Mouse (Mus musculus): ENCODE results near the gene Isl2.

DNA sequence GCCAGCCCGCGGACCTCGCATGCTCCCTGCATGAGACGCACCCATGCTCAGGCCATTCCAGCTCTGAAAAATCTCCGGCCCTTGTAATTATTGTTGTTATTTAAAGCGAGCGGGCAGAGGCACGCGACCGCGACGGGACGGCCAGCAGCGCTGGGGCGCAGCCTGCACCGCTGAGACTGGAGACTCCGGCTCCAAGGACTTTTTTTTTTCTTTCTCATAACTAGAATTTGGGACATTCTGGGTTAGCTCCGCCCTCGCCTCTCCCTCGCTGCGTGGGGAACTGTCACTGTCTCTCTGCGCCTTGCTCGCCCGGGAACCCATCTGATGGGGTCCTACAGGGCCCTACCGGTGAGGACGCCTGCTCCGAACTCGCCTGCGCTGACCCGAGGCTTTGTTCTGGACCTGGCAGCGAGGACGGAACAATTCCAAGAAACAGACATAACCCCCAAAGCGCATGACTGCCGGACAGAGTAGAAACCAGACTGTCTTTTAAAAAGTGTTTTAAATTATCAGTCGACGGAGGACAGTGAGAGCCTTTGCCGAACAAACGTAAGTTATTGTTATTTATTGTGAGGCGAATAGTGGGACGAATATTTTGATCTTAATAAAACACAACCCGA, 7.2 kb downstream of the Isl2 start:
- no peak for TF ChIP-seq CTCF (IDR thresholded peaks at IDR 0.05)
- no peak for TF ChIP-seq EP300 (IDR thresholded peaks at IDR 0.05; ENCODE audit: insufficient read depth, low read depth, low read length)

Data from heart, adult 2 months (tissue).